Mouse (Mus musculus) adrenal gland, postnatal 36 days (tissue): ENCODE measurements around the gene Nfic. TPM values are rescaled to one million over a fixed set of nuclear protein-coding genes. Genes with fewer than 3 reads are reported as not detected.
A peak's percentile ranks its signal among the peaks of the same experiment; 100 is the strongest.

Source experiments
- DNase-seq, 2 experiments: peaks; one replicate each; pipeline ENCODE4 v3.0.0; 2021; ENCODE audit warnings: mixed read lengths in 1 of 2
- microRNA-seq: library from miRNA; unstranded; fragments of <30 nt; microRNA quantifications from one replicate; pipeline ENCODE4 v1.2.0, GENCODE M21; 2021
- total RNA-seq, 2 experiments: library from RNA; stranded (reverse); gene quantifications; 2 replicates each; pipeline ENCODE4 v1.2.3; 2021

Gene Nfic
- total RNA-seq, 2 experiments from 2014 or later: 93.2 to 114 TPM

DNA sequence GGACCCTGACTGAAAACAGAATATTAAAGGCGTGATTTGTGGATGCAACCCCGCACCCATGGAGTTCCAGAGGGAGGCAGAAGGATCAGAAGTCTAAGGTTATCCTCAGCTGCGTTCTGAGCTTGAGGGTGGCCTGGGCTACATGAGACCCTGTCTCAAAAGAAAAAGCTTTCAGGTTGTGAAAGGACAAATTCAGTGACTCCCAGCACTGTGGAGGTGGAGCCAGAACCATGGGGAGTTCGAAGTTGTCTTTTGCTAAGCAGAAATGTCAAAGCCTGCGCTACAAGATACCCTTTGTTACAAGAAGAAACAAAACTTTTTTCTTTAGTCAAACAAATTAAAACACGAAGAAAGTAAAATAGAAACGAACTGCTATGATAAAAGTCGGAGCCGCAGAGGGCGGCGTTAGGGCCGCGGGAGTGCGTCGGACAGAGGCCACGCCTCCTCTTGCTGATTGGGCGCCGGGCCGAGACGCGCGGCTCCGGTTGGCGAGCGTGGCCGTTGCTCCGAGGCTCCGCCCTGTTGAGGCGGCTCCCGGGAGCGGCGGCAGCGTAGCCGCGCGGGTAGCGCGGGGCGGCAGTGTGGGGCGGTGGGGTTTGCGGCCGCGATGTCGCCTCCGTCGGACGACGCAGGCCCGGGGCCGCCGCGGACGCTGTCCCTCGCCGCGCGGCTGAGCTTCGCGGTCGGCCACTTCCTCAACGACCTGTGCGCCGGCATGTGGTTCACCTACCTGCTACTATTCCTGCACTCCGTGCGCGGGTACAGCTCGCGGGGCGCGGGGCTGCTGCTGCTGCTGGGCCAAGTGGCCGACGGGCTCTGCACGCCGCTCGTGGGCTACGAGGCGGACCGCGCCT lies 98.2 kb downstream of the Nfic start, which contains the start of gene Mfsd12:
Mfsd12 (plus strand) TSS at position 501 of the 854 bp plus-strand sequence.
- DNase-seq: peak; percentile 94 to 96

GRCm38 (mm10) chr10:81356352-81356990 lies 99.0 kb downstream of the Nfic start:
- DNase-seq: no peak

GRCm38 (mm10) chr10:81355533-81355932 lies 99.9 kb downstream of the Nfic start:
- DNase-seq: no peak

DNA sequence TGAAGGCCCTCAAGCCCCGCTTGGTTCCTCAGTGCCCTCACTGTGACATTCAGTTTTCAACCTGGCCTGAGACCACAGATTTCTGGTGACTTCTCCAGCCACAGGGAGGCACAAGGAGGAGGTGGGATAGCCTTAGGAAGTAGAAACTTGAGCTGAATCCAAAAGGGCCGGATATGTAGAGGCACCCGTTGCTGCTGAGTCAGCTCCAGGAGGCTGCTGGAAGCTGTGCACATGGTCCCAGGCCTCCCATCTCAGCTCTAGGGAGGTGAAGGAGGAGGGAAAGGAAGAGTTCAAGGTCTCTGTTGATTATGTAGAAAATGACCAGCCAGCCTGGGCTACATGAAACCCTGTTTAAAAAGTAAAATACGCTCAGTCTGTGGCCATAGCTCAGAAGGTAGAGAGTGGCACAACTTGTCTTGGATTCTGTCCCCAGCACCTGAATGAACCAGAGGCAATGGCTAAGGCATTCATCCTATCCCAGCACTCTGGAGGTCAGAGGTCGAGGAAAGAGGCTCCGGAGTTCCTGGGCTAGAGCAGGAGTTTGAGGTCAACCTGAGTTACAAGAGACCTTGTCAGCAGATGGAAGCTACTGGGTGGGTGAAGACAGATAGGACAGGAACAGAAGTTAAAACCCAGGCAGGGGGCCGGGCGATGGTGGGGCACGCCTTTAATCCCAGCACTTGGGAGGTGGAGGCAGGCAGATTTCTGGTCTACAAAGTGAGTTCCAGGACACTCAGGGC lies 100.5 kb downstream of the Nfic start:
- DNase-seq: no peak

- no peak for DNase-seq
These were observed 103.7 kb downstream of the Nfic start for GRCm38 (mm10) chr10:81351678-81352291.

- peak; percentile 99 for DNase-seq
These were observed 104.9 kb downstream of the Nfic start, which contains the start of gene Hmg20b for GRCm38 (mm10) chr10:81350351-81351063. Gene Hmg20b (minus strand): TSS chr10:81350480.

DNA sequence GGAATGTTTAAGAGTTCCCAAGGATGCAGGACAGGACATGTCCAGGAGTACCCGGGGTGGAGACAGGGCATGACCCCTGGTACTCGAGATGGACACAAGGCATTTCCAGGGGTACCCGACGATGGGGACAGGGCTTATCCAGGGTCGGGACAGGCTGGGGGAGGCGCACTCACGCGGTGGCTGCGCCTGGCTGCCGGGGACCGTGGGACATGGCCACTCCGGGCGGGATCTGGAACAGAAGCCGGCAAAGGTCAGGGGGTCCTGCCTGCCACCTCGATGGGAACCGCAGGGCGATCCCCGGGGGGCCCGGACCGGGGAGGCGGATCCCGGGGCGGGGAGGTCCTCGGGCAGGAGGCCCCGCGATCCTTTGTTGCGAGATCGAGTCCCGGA lies 105.5 kb downstream of the Nfic start:
- no peak for DNase-seq

DNA sequence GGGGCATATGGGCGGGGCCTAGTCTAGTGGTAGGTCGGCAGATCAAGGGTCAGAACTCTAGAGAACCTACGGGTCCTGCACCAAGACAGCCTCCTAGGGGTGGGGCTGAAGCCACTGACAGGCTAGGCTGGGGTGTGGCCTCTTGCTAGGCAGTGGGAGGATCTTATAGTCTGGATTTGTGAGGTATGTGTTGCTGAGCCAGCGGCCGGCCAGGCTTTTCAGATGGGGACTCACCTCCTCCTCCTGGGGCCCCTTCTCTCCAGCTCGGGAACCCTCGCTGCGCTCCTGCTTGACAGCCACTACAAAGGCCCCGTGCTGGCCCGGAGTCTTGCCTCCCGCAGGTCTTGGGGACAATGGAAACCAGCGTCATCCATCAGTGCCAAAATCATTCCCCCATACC lies 106.3 kb downstream of the Nfic start:
- DNase-seq: peak; percentile 61 to 62

GRCm38 (mm10) chr10:81346453-81347067 lies 108.9 kb downstream of the Nfic start:
- DNase-seq: peak; percentile 90 to 93

Small RNA genes within 50 kb of the gene (microRNA-seq; reads per million reads assigned to microRNA genes)
- gene Gm25595 (not detected), gene Mir1191b (not detected), gene Mir6913 (not detected)

Other genes with a start within 250 kb of the Nfic start
- gene Atcay, start 224.8 kb downstream of the Nfic start, total RNA-seq: 1 to 10 TPM; 1.5 to 2.6 TPM
- gene Zfr2, start 222.5 kb downstream of the Nfic start, total RNA-seq: 10 to 100 TPM in 1 of 2 experiments, 1 to 10 TPM in 1; 9.2 to 14.2 TPM
- gene Matk, start 202.7 kb downstream of the Nfic start, total RNA-seq: under 1 TPM; 0.36 to 0.86 TPM
- gene Mrpl54, start 188.7 kb downstream of the Nfic start, total RNA-seq: 100 to 1,000 TPM; 121 to 141 TPM
- gene Apba3, start 188.7 kb downstream of the Nfic start, total RNA-seq: 100 to 1,000 TPM in 1 of 2 experiments, 10 to 100 TPM in 1; 78.8 to 109 TPM
- under 1 TPM; 0.23 to 0.26 TPM for gene Tjp3, start 164.1 kb downstream of the Nfic start, total RNA-seq
- gene Pip5k1c, start 162.7 kb downstream of the Nfic start, total RNA-seq: 10 to 100 TPM; 37.2 to 40.9 TPM
- 10 to 100 TPM; 37.9 to 39.1 TPM for gene Cactin, start 134.5 kb downstream of the Nfic start, total RNA-seq
- gene Tbxa2r, start 126.9 kb downstream of the Nfic start, total RNA-seq: 10 to 100 TPM; 53.2 to 53.9 TPM
- 1 to 10 TPM; 3.5 to 7.7 TPM for gene Gipc3, start 112.4 kb downstream of the Nfic start, total RNA-seq
- gene Hmg20b, start 105.2 kb downstream of the Nfic start, total RNA-seq: 10 to 100 TPM; 88.9 to 92.3 TPM
- 10 to 100 TPM; 16.7 to 22.7 TPM for gene Mfsd12, start 98.1 kb downstream of the Nfic start, total RNA-seq
- gene 4930404N11Rik, start 89.8 kb downstream of the Nfic start, total RNA-seq: 1 to 10 TPM; 1.0 to 3.1 TPM
- 10 to 100 TPM; 37.8 to 49.0 TPM for gene Fzr1, start 77.1 kb downstream of the Nfic start, total RNA-seq
- 10 to 100 TPM; 48.9 to 54.0 TPM for gene Dohh, start 71.2 kb downstream of the Nfic start, total RNA-seq
- 1 to 10 TPM; 1.1 to 1.7 TPM for gene Gm48551, start 71.2 kb downstream of the Nfic start, total RNA-seq
- 1 to 10 TPM in 1 of 2 experiments, not detected in 1; 1.5 TPM for gene Gm48552, start 66.6 kb downstream of the Nfic start, total RNA-seq
- gene Smim24, start 62.6 kb downstream of the Nfic start, total RNA-seq: 1 to 10 TPM; 1.2 to 1.6 TPM
- gene Celf5, start 27.1 kb upstream of the Nfic start, total RNA-seq: 1 to 10 TPM in 1 of 2 experiments, under 1 TPM in 1; 0.20 to 1.2 TPM
- 100 to 1,000 TPM; 123 to 125 TPM for gene Ncln, start 40.8 kb upstream of the Nfic start, total RNA-seq
- gene S1pr4, start 44.5 kb upstream of the Nfic start, total RNA-seq: 1 to 10 TPM; 1.1 to 1.2 TPM
- gene Gna15, start 68.6 kb upstream of the Nfic start, total RNA-seq: 1 to 10 TPM; 1.0 to 1.3 TPM
- gene Gna11, start 89.6 kb upstream of the Nfic start, total RNA-seq: 10 to 100 TPM; 79.2 to 84.2 TPM
- 1,000 to 10,000 TPM in 1 of 2 experiments, 100 to 1,000 TPM in 1; 897 to 1,114 TPM for gene Aes, start 103.9 kb upstream of the Nfic start, total RNA-seq
- 10 to 100 TPM; 30.1 to 65.0 TPM for gene Tle2, start 118.9 kb upstream of the Nfic start, total RNA-seq
- gene Tle6, start 145.4 kb upstream of the Nfic start, total RNA-seq: 10 to 100 TPM; 19.2 to 38.3 TPM
- 1 to 10 TPM in 1 of 2 experiments, under 1 TPM in 1; 0.70 to 1.1 TPM for gene BC025920, start 150.6 kb upstream of the Nfic start, total RNA-seq
- 10 to 100 TPM; 17.6 to 20.8 TPM for gene Sirt6, start 172.2 kb upstream of the Nfic start, total RNA-seq
- 10 to 100 TPM; 19.2 to 19.7 TPM for gene Ankrd24, start 172.9 kb upstream of the Nfic start, total RNA-seq
- gene Gm10778, start 193.4 kb upstream of the Nfic start, total RNA-seq: 1 to 10 TPM; 2.7 to 3.5 TPM
- 1 to 10 TPM; 5.1 to 5.7 TPM for gene Zfp433, start 249.2 kb upstream of the Nfic start, total RNA-seq